In genomic region chr1:87625254-87626025, GRCm38 (mm10) we compare ENCODE assay signal across 15 mouse cellular contexts. TPM values are rescaled to one million over a fixed set of nuclear protein-coding genes. Genes with fewer than 3 reads are reported as not detected.
A peak's percentile ranks its signal among the peaks of the same experiment; 100 is the strongest.
DNase-seq lines count a peak whose midpoint lies in the region; ATAC-seq and TF ChIP-seq lines count a peak whose summit lies in the region.
"Had no signal": no experiment of that assay in that cellular context is flagged by ENCODE, and none has a peak within 500 bp of the region (broad histone marks: within the 10 kb centered on the region; RNA-seq: fewer than 3 reads in every experiment).

No protein-coding gene starts in this region.

- no peaks in the 10 kb centered on the region for H3K9me3 ChIP-seq in liver, embryonic 16.5 days (replicated peaks; ENCODE audit: control insufficient read depth, low read length)
- H3K9me3 ChIP-seq: embryonic facial prominence, embryonic 15.5 days; forebrain, embryonic 12.5 days; heart, embryonic 12.5 days; hindbrain, embryonic 10.5 days; midbrain, embryonic 10.5 days had no signal

- H3K4me2 ChIP-seq in liver, embryonic 16.5 days (ENCODE audit: low read depth, low read length) = peak overlapping the region; percentile 8; the same call in 1 of the 2 replicates
- H3K4me2 ChIP-seq: embryonic facial prominence, embryonic 15.5 days; forebrain, embryonic 12.5 days; heart, embryonic 12.5 days had no signal

- no peak for ATAC-seq in liver, embryonic 16.5 days (ENCODE audit: low read depth)

- TF ChIP-seq POLR2A in spleen, adult 2 months (IDR thresholded peaks at IDR 0.05; ENCODE audit: low read depth, low read length) = no peak

- peaks cover 56% of the 10 kb centered on the region; the same call in 1 of the 2 replicates for H3K4me1 ChIP-seq in spleen, adult 2 months (ENCODE audit: control insufficient read depth, insufficient read depth, insufficient read length)
- peaks cover 15% of the 10 kb centered on the region for H3K4me1 ChIP-seq in brown adipose tissue, adult 24 weeks (ENCODE audit: control insufficient read depth, insufficient read depth, insufficient read length, low read length)
- H3K4me1 ChIP-seq in liver, embryonic 16.5 days (ENCODE audit: control insufficient read depth, low read depth, low read length) = peaks cover 86% of the 10 kb centered on the region
- H3K4me1 ChIP-seq: forebrain, embryonic 12.5 days; midbrain, embryonic 10.5 days had no signal

- no peaks in the 10 kb centered on the region for H3K27me3 ChIP-seq in spleen, adult 2 months (ENCODE audit: control insufficient read depth, insufficient read depth, low read length)
- H3K27me3 ChIP-seq in liver, embryonic 16.5 days (ENCODE audit: control insufficient read depth, insufficient read depth, low read depth, low read length) = no peaks in the 10 kb centered on the region
- no peaks in the 10 kb centered on the region for H3K27me3 ChIP-seq in splenic B cell, adult 2 months (ENCODE audit: control insufficient read depth, insufficient read depth, low read length, poor library complexity, severe bottlenecking)
- H3K27me3 ChIP-seq: embryonic facial prominence, embryonic 15.5 days; forebrain, embryonic 12.5 days; heart, embryonic 12.5 days had no signal

- H3K9ac ChIP-seq in liver, embryonic 16.5 days (ENCODE audit: low read depth, low read length) = no peak overlapping the region
- H3K9ac ChIP-seq: embryonic facial prominence, embryonic 15.5 days; forebrain, embryonic 12.5 days; heart, embryonic 12.5 days had no signal

- H3K4me3 ChIP-seq in spleen, adult 2 months (ENCODE audit: extremely low read depth, insufficient read depth, insufficient read length) = no peak overlapping the region
- no peak overlapping the region for H3K4me3 ChIP-seq in brown adipose tissue, adult 24 weeks (ENCODE audit: insufficient read depth, low read depth, low read length)
- H3K4me3 ChIP-seq in liver, embryonic 16.5 days (ENCODE audit: low read depth, low read length) = no peak overlapping the region
- H3K4me3 ChIP-seq: embryonic facial prominence, embryonic 15.5 days; forebrain, embryonic 12.5 days; heart, embryonic 12.5 days; hindbrain, embryonic 10.5 days; midbrain, embryonic 10.5 days had no signal

- peak overlapping the region; percentile 80 for H3K27ac ChIP-seq in spleen, adult 2 months (ENCODE audit: insufficient read depth, low read length)
- peak overlapping the region; percentile 80 for H3K27ac ChIP-seq in brown adipose tissue, adult 24 weeks (replicated peaks; ENCODE audit: low read depth, low read length)
- peak overlapping the region; percentile 69 for H3K27ac ChIP-seq in liver, embryonic 16.5 days (ENCODE audit: low read length)
- H3K27ac ChIP-seq: embryonic facial prominence, embryonic 15.5 days; forebrain, embryonic 12.5 days; hindbrain, embryonic 10.5 days; midbrain, embryonic 10.5 days had no signal

- intact Hi-C loops in gastrocnemius, postnatal 36 days (cut with DNase I) = no loop called here

- DNase-seq in spleen, adult 2 months (ENCODE audit: low read depth in 1 of 2, low spot score in 2 of 2) = no peak
- DNase-seq in spleen, adult 12 weeks (ENCODE audit: low spot score) = no peak
- peak; percentile 83 for DNase-seq in splenic B cell, adult 2 months (ENCODE audit: low read depth, low spot score)
- DNase-seq in gastrocnemius, postnatal 36 days = no peak
- no peak for DNase-seq in gastrocnemius, adult 8-10 months (ENCODE audit: low spot score in 2 of 2)
- no peak for DNase-seq in adrenal gland, adult 18-20 months (ENCODE audit: low spot score in 2 of 2)
- DNase-seq: adrenal gland, postnatal 25 days; cerebellum, adult 18-20 months had no signal

- no peak for TF ChIP-seq CTCF in spleen, adult 2 months (IDR thresholded peaks at IDR 0.05; ENCODE audit: extremely low read depth, insufficient read depth, insufficient read length, insufficient replicate concordance)

- WGBS in spleen, adult 2 months = 40% methylated on average over 6 of the region's 6 CpGs
- 45% methylated on average over 6 of the region's 6 CpGs for WGBS in liver, embryonic 16.5 days (ENCODE audit: insufficient replicate concordance)

- H3K36me3 ChIP-seq in spleen, adult 2 months (ENCODE audit: control insufficient read depth, insufficient read depth, low read length) = peaks cover 4% of the 10 kb centered on the region; the same call in 1 of the 2 replicates
- no peaks in the 10 kb centered on the region for H3K36me3 ChIP-seq in liver, embryonic 16.5 days (ENCODE audit: control insufficient read depth, insufficient read depth)
- peaks cover 6% of the 10 kb centered on the region; the same call in 1 of the 2 replicates for H3K36me3 ChIP-seq in splenic B cell, adult 2 months (ENCODE audit: control insufficient read depth, insufficient read depth, low read length, poor library complexity, severe bottlenecking)
- H3K36me3 ChIP-seq: embryonic facial prominence, embryonic 15.5 days; forebrain, embryonic 12.5 days; heart, embryonic 12.5 days; hindbrain, embryonic 10.5 days; midbrain, embryonic 10.5 days had no signal

RNA-seq across cellular contexts. Expression of gene Inpp5d, which starts 5.3 kb away (rescaled TPM):
- polyA plus RNA-seq in spleen, adult 2 months (2012; rRNA removed) = 204 and 282 TPM in 2 replicates
- polyA plus RNA-seq in brown adipose tissue, adult 24 weeks (2012; ENCODE audit: insufficient read depth, insufficient read length, missing spikeins) = 2.6 and 5.2 TPM in 2 replicates
- 12.6 and 14.2 TPM in 2 replicates for polyA plus RNA-seq in liver, embryonic 16.5 days (2015; fragmentation: Nextera tagmentation; extraction: Ambion mirVana)
- total RNA-seq in gastrocnemius, postnatal 36 days (2021) = 1 to 10 TPM; 3.8 to 5.3 TPM
- total RNA-seq in gastrocnemius, adult 8-10 months (2022) = 1 to 10 TPM; 1.8 to 3.9 (median 2.6) TPM
- 10 to 100 TPM; 15.8 to 29.3 TPM for total RNA-seq in adrenal gland, adult 18-20 months (2021)

RNA-seq across cellular contexts. Expression of gene Ngef, which starts 51.8 kb away (rescaled TPM):
- polyA plus RNA-seq in spleen, adult 2 months (2012; rRNA removed) = 0.09 and 0.22 TPM in 2 replicates
- 0.55 and 0.83 TPM in 2 replicates for polyA plus RNA-seq in brown adipose tissue, adult 24 weeks (2012; ENCODE audit: insufficient read depth, insufficient read length, missing spikeins)
- polyA plus RNA-seq in liver, embryonic 16.5 days (2015; fragmentation: Nextera tagmentation; extraction: Ambion mirVana) = 8.6 and 10.3 TPM in 2 replicates
- total RNA-seq in gastrocnemius, postnatal 36 days (2021) = under 1 TPM; 0.26 to 0.32 TPM
- total RNA-seq in gastrocnemius, adult 8-10 months (2022) = under 1 TPM in 3 of 4 experiments, not detected in 1; 0.13 to 0.19 (median 0.16) TPM
- under 1 TPM; 0.56 to 0.80 TPM for total RNA-seq in adrenal gland, adult 18-20 months (2021)
